Mouse (Mus musculus) brain, embryonic 18.5 days (tissue): ENCODE results near the gene Bcl2a1c.
"Not testable (repeated sequence)": the region's sequence is repeated elsewhere in the genome, so short reads cannot be mapped to it uniquely, and the experiment has no call there.

Experiments used
- DNase-seq: peaks from one replicate; pipeline ENCODE4 v3.0.0-alpha.2; 2012; ENCODE audit warnings: low read depth, low spot score

Gene Bcl2a1c

DNA sequence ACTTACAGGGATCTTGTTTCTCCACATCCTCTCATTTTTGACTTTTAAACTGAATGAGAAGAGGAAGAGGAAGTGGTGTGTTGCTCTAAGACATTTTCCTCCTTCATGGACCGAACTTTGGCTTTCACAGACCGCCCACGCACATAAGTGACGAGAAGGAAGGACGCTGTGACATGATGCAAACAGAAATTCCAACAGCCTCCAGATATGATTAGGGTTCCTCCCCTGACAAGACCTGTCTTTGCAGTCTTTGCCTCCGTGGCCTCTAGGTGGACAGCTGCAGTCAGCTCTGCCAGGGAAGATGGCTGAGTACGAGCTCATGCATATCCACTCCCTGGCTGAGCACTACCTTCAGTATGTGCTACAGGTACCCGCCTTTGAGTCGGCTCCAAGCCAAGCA is at the start of gene Bcl2a1c:
Gene Bcl2a1c (plus strand): TSS at position 281 of the 400 bp plus-strand sequence.
- DNase-seq, result not testable (repeated sequence)

DNA sequence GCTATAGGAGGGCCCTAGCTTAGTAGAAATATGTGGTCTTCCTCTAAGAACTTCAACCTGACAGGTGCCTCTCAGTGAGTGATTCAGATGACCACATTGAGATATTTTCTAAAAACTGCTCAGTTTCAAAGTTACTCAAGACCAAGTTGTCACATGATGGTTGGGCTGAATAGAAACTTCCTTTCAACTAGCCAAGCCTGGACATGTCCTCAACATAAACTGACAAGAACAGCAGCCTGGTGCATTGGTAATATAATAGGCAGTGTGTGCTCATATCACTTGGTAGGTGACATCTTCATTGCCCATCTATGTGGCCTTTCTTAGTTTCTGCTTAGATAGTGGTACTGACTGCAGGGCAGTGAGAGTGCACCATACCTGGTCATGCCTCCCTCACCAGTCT is 24.0 kb upstream of the Bcl2a1c start:
- DNase-seq, result not testable (repeated sequence)

DNA sequence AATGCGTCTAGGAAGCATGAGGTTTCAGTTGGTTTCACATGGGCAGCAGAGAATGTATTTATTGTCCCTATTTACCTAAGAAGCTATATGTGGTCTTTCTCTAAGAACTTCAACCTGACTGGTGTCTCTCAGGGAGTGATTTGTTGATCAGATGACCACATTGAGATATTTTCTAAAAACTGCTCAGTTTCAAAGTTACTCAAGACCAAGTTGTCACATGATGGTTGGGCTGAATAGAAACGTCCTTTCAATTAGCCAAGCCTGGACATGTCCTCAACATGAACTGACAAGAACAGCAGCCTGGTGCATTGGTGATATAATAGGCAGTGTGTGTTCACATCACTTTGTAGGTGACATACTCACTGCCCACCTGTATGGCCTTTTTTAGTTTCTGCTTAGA is 18.2 kb upstream of the Bcl2a1c start:
- DNase-seq, result not testable (repeated sequence)

DNA sequence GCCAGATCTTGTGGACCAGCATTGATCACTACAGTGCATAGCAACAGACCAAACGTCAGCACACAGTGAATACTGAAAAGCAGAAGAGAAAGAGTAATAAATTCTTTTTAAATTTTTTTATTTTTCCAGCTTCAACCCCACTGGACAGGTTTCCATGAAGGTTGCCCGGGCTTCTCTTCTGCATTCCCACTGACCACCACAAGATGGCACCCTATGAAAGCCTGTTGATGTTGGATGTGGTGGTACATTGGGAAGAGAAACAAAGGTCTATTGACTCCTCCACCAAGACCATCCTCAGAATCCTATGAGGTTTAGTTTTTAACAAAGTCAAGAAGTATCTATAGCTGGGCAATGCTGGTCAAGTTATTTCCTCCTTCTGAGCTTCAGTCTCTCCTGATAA is 11.9 kb upstream of the Bcl2a1c start:
- no peak for DNase-seq

DNA sequence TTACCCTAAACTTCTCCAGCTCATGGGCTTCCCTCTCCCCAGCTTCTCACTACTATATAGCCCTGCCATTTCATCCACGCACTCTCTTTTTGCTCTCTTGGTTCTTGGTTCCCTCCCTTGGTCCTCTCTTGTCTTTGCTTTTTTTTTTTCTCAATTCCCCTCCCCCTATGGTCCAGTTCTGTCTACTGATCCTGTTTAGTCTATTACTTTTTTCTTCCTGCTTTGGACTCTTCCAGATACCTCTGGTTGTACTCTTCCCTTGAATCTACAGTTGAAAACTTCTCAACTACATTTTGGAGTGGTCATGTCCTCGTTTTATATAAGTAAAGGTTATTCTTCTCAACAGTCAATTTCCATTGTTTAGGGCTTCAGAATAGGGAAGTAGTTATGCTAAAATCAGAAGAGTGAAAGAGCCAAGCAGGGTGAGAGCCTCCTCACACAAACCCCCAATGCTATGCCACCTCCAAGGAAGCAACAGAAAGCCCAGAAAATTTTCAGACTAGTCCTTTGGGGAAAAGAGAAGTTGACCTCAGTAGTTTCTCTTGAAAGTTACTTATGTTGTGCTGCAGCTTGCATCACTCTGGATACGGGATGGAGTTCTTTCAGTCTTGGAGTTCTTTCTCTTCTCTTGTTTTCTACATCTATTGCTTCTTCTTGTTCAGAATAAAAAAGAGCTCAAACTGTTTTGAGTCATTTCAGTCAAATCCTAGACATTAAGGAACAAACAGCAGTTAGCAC is 3.8 kb upstream of the Bcl2a1c start:
- DNase-seq, result no peak

DNA sequence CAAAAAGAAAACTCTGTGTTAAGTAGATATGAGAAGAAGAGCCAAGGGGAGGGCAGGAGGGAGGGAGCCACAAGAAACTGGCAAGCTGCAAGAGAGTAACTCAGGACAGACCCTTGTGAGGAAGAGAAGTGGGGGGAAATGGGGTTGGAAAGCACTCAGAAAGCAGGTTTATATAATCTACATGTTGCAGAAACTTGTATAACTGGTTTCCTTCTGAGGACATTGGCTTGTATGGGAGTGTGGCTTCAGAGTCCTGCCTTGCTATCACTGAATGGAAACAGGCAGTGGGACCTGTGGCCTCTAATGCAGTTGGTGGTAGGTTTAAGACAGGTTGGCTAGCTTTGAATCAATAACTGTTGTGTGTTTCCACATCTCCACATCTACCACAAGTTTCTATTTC is 1.6 kb upstream of the Bcl2a1c start:
- DNase-seq, result not testable (repeated sequence)

DNA sequence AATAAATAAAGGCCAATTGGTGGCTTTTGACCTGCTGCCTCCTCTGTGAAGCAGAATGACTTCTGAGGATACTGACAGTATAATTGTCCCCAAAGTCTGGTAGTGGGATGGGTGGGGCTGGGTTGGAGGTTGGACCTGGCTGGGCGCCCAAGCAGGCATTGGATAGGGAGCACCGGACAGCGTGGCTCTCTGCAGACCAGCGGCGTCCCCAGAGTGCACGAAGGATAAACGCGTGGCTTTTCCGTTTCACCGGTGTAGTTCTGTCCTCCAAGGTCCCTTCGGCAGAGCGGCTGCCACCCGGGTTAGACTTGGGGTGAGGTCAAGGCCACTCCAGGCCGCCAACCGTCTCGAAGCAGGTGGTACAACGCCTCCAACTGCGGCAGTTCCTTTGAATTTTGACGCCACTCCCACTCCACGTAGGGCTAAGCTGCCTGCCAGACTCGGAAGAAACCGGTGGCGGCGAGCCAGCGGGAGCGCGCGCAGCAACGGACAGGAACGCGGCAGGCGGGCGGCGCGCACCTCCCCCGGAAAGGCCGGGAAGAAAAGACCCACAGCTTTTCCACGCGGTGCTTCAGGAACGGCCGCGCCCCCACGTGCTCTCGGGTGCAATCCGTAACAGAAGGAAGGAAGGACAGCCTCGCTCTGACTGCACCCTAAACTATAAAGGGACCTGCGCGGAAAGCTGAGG is 38.0 kb downstream of the Bcl2a1c start:
- no peak for DNase-seq

DNA sequence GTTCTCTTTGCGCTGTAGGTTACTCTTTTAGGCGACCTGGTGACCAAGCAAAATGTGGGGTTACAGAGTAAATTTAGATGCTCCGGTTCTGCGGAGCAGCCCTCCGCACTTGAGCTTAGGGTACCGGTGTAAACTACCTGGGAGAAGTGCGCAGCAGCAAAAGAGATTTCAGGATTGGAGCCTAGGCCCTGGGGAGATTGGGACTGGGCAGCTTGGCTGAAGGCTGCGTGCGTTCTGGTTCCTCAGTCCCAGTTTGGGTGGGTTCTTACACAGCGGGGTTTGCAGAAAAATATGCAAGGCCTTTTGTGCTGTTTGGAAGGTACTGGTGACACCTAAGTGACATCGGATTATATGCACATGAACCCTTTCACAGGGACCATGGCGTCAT is 38.5 kb downstream of the Bcl2a1c start:
- DNase-seq, result no peak

DNA sequence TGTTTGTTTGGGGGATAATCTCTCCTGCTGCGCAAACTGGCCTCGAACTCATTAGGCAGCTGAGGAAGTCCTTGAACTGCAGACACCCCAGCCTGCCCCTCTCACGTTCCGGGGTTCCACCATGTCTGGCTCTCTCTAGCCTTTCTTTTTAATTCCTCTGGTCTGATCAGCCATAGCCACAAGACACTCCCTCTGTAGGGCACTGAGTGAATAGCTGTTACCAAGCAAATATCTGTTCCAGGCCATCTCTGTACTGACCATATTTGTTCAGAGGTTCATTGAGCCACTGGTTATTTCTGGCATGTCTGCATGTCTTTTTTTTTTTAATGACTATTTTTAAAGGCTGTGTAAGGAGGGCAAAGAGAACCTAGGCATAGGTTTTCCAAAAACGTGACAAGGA is 39.5 kb downstream of the Bcl2a1c start:
- DNase-seq, result not testable (repeated sequence)

DNA sequence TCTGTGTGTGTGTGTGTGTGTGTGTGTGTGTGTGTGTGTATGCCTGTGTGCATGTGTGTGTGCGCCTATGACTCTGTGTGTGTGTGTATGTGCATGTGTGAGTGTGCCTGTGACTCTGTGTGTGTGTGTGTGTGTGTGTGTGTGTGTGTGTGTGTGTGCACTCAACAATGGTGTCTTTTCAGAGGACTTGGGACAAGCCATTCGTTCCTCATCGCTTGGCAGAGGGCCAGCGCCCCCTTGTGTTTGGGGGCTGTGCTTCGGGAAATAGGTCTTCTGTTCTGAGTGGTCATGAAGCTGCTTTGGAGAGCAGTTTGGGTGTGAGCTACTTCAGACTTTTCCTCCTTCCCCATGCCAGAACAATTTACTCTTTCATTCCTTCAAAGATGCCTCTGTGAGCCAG is 41.8 kb downstream of the Bcl2a1c start:
- not testable (repeated sequence) for DNase-seq

DNA sequence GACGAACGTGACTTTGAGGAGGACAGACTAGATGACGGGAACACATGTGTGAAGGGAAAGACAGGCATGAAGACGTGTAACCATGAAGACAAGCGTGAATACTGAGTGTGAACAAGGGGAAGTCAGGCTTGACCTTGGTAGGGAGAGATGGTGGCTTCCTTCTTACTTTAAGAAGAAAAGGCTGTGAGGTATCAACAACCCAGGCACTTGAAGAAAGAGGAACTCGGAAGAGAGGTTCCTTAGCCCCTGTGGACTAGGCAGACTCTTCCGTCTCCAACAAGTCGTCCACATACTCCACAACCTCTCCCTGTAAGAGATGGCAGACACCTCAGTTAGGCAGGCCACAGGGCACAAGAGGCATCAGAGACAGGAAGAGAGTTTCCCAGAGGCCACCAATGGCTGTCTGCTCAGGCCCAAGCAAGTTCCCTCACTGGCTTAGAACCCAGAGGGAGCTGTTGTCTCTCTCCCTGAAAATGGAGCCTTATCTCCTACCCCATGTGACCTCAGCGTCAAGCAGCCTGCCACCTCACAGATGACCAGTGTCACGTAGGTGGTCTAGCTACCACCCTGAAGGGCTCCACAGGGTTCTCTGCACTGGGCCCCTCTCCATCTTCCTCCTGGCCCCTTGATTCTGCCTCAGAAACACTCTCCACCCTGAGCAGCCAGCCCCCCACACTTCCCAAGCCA is 45.5 kb downstream of the Bcl2a1c start:
- no peak for DNase-seq

DNA sequence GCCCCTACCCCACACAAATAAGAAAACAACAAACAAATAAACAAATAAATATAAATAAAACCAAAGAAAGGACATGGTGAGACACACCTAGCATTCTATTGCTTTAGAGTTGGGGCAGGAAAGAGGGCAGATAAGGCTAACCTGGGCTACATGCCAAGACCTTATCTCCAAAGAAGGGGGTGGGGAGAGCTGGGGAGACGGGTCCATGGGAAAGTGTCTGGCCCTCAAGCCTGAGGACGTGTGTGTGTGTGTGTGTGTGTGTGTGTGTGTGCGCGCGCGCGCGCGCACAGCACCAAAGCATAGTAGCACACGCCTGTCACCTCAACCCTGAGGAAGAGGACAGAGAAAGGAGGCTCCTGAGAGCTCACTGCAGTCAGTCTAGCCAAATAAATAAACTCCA is 47.2 kb downstream of the Bcl2a1c start:
- no peak for DNase-seq

DNA sequence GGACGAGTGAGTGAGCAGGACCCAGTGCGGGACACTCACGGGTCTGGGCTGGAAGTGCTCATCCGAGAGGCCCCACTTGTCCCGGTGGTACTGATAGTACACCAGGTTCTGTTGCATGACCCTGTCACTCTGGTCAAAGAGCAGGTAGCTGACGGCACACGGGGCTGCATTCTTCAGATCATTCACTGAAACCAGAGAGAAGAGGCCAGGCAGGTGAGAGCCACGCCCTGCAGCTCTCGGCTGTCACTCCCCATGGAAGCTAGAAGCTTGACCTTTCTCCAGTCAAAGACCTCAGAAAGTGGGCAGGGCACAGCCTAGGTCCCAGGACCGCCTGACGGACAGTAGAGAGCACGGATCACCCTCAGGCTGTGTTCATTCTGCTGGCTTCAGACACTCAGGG is 49.9 kb downstream of the Bcl2a1c start:
- DNase-seq, result no peak
